In genomic region chr8:81485626-81486025, GRCm38 (mm10) we compare ENCODE assay signal across 21 mouse cellular contexts.
"Had no signal": no experiment of that assay in that cellular context is flagged by ENCODE, and none has a peak within 500 bp of the region (broad histone marks: within the 10 kb centered on the region; RNA-seq: fewer than 3 reads in every experiment).

No protein-coding gene starts in this region.

- ATAC-seq: liver, embryonic 12.5 days; midbrain, embryonic 15.5 days had no signal

- DNase-seq: kidney, postnatal 25 days; layer of hippocampus, adult 9-11 months; liver; lung, adult 18-20 months; lung, postnatal 10 days; lung, postnatal 36 days; right cerebral cortex, postnatal 25 days; spleen, adult 18-20 months; thymus, adult 18-20 months; thymus, postnatal 4 days had no signal

- H3K27ac ChIP-seq: layer of hippocampus, adult 2 months; limb, embryonic 10.5 days; limb, embryonic 13.5 days; liver, embryonic 12.5 days; liver, embryonic 15.5 days; lung, embryonic 15.5 days; midbrain, embryonic 12.5 days; midbrain, embryonic 15.5 days; neural tube, embryonic 12.5 days; neural tube, embryonic 15.5 days; stomach, embryonic 15.5 days had no signal

- H3K4me3 ChIP-seq: layer of hippocampus, adult 2 months; limb, embryonic 10.5 days; limb, embryonic 13.5 days; liver, embryonic 12.5 days; liver, embryonic 15.5 days; lung, embryonic 15.5 days; midbrain, embryonic 12.5 days; midbrain, embryonic 15.5 days; neural tube, embryonic 12.5 days; neural tube, embryonic 15.5 days; stomach, embryonic 15.5 days had no signal

- H3K9ac ChIP-seq: limb, embryonic 13.5 days; liver, embryonic 12.5 days; liver, embryonic 15.5 days; lung, embryonic 15.5 days; midbrain, embryonic 12.5 days; midbrain, embryonic 15.5 days; neural tube, embryonic 12.5 days; neural tube, embryonic 15.5 days; stomach, embryonic 15.5 days had no signal

- H3K27me3 ChIP-seq: limb, embryonic 13.5 days; liver, embryonic 12.5 days; liver, embryonic 15.5 days; lung, embryonic 15.5 days; midbrain, embryonic 12.5 days; midbrain, embryonic 15.5 days; neural tube, embryonic 12.5 days; neural tube, embryonic 15.5 days; stomach, embryonic 15.5 days had no signal

- H3K9me3 ChIP-seq: limb, embryonic 10.5 days; limb, embryonic 13.5 days; liver, embryonic 12.5 days; liver, embryonic 15.5 days; lung, embryonic 15.5 days; midbrain, embryonic 12.5 days; midbrain, embryonic 15.5 days; neural tube, embryonic 12.5 days; neural tube, embryonic 15.5 days; stomach, embryonic 15.5 days had no signal

- H3K4me2 ChIP-seq: limb, embryonic 13.5 days; liver, embryonic 12.5 days; liver, embryonic 15.5 days; lung, embryonic 15.5 days; midbrain, embryonic 12.5 days; midbrain, embryonic 15.5 days; neural tube, embryonic 12.5 days; neural tube, embryonic 15.5 days; stomach, embryonic 15.5 days had no signal

- H3K36me3 ChIP-seq: limb, embryonic 10.5 days; limb, embryonic 13.5 days; liver, embryonic 12.5 days; liver, embryonic 15.5 days; lung, embryonic 15.5 days; midbrain, embryonic 12.5 days; midbrain, embryonic 15.5 days; neural tube, embryonic 12.5 days; neural tube, embryonic 15.5 days; stomach, embryonic 15.5 days had no signal

- H3K4me1 ChIP-seq: limb, embryonic 10.5 days; limb, embryonic 13.5 days; liver, embryonic 12.5 days; liver, embryonic 15.5 days; lung, embryonic 15.5 days; midbrain, embryonic 12.5 days; midbrain, embryonic 15.5 days; neural tube, embryonic 12.5 days; neural tube, embryonic 15.5 days; stomach, embryonic 15.5 days had no signal
